Mouse (Mus musculus) heart, embryonic 12.5 days (tissue): ENCODE data around the gene Syt12. TPM values are rescaled to one million over a fixed set of nuclear protein-coding genes. Genes with fewer than 3 reads are reported as not detected.
A peak's percentile ranks its signal among the peaks of the same experiment; 100 is the strongest.

Source experiments
- ATAC-seq: fragments of 200-750 bp; cut with Nextera tagmentation; 2 replicates; pipeline ENCODE4 v1.8.0; 2017; ENCODE audit warnings: moderate TSS enrichment, moderate library complexity; ENCODE audit not compliant: insufficient number of reproducible peaks, low FRiP score
- H3K27ac ChIP-seq: fragments of 300-500 bp; sonication (generic); 2 replicates; pipeline ENCODE4 v1.5.1; 2016; ENCODE audit warnings: mild to moderate bottlenecking, moderate library complexity; ENCODE audit not compliant: poor library complexity, severe bottlenecking
- H3K27me3 ChIP-seq: fragments of 300-500 bp; sonication (generic); replicated peaks from 2 replicates; pipeline ENCODE4 v1.6.1; 2016; ENCODE audit warnings: mild to moderate bottlenecking, moderate library complexity
- H3K36me3 ChIP-seq: fragments of 300-500 bp; sonication (generic); 2 replicates; pipeline ENCODE4 v1.6.1; 2016; ENCODE audit warnings: mild to moderate bottlenecking, moderate library complexity
- H3K4me1 ChIP-seq: fragments of 300-500 bp; sonication (generic); replicated peaks from 2 replicates; pipeline ENCODE4 v1.6.1; 2016; ENCODE audit warnings: mild to moderate bottlenecking
- H3K4me2 ChIP-seq: fragments of 300-500 bp; sonication (generic); 2 replicates; pipeline ENCODE4 v1.6.1; 2016; ENCODE audit warnings: mild to moderate bottlenecking, moderate library complexity
- H3K4me3 ChIP-seq: fragments of 300-500 bp; sonication (generic); 2 replicates; pipeline ENCODE4 v1.5.1; 2016; ENCODE audit warnings: mild to moderate bottlenecking
- H3K9ac ChIP-seq: fragments of 300-500 bp; sonication (generic); 2 replicates; pipeline ENCODE4 v1.6.1; 2016; ENCODE audit warnings: mild to moderate bottlenecking, moderate library complexity
- H3K9me3 ChIP-seq: fragments of 300-500 bp; sonication (generic); replicated peaks from 2 replicates; pipeline ENCODE4 v1.6.1; 2016; ENCODE audit warnings: mild to moderate bottlenecking, moderate library complexity
- WGBS: fragments of 180-500 bp; shearing (Covaris S2); methylation state at CpG from one replicate; pipeline ENCODE4 v1.1.7; 2016; 5-methylcytosine and 5-hydroxymethylcytosine counted together
- polyA plus RNA-seq: library from polyadenylated mRNA; unstranded; fragments of >200 nt; fragmentation: Nextera tagmentation; extraction: Ambion mirVana; gene quantifications from 2 replicates; pipeline ENCODE4 v1.2.1, GENCODE M21; 2016

The Syt12 gene
- polyA plus RNA-seq, 1 experiment from 2014 or later, result 1.3 TPM

DNA sequence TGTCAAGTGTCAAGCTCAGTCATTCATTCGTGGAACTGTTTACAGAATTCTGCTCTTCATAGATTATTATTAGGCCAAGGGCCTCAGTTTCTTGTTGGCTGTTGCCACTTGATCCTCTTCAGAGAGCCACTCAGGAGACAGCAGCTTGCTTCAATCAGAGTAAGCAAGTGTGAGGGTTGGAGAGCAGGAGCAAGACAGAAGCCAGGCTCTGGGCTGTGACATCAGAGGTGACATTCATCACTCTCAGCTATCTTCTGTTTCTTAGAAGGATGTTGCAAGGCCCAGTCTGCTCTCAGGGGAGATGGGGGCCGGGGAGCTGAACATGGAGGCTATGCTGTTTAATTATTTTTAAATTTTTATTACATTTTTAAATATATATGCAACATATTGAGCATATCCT lies 25.5 kb upstream of the Syt12 start:
- WGBS, result 45% methylated on average over 2 of the region's 2 CpGs
- H3K27ac ChIP-seq, result no peak overlapping the region
- no peaks in the 10 kb centered on the region for H3K9me3 ChIP-seq
- no peak for ATAC-seq
- no peaks in the 10 kb centered on the region for H3K27me3 ChIP-seq
- no peak overlapping the region for H3K9ac ChIP-seq
- H3K4me1 ChIP-seq, result peaks cover 10% of the 10 kb centered on the region
- no peak overlapping the region for H3K4me2 ChIP-seq
- H3K4me3 ChIP-seq, result no peak overlapping the region
- no peaks in the 10 kb centered on the region for H3K36me3 ChIP-seq

DNA sequence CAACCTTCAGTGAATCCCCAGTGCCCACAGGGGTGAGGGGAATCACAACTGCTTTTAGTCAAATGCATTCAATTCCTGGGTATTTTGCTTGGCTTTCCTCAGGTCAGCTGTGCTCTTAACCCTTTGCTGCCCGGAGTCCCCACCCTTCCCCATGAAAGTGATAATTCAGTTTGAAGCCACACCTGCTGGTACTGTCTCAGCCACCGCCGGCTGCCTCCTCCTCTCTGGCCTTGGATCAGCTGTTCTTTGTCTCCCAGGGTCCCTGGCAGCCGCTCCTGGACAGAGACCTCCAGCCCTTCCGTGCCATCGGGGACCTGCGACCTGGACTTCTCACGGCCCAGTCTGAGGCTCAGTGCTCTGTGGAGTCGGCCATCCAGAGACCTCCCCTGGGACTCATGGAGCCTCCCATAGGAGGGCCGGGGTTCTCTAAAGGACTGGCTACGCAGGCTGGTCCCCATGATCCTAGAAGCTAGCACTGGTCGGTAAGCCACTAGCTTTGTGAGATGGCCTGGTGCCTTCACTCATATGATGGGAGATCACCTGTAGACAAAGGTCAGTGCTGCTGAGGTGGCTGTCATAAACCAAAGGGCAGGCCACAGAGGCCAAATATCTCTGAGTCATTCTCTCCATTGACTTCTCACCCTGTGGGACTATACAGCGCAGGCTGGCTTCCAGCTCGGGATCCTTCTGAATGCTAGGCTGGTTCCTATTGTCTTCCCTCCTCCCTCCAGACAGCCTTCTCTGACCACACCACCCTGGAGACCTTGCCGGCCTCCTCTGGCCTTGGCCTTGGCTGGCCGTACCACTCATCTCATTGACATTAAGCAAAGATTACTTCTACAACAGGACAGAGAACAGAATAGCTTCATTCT lies 21.1 kb upstream of the Syt12 start, which contains the start of gene 2010003K11Rik:
TSS of gene 2010003K11Rik (minus strand) at position 522 of the 872 bp plus-strand sequence.
- Histone ChIP-seq H3K4me3 (no peak within 1 kb of the TSS), H3K27ac (no peak within 1 kb of the TSS), H3K4me2 (0 out of 2 replicates have a peak within 1 kb of the TSS, but pooled peaks have one; percentile 14), H3K9ac (no peak within 1 kb of the TSS), H3K9me3 (no peaks in the 10 kb centered on the region), H3K27me3 (no peaks in the 10 kb centered on the region), H3K4me1 (peaks cover 13% of the 10 kb centered on the region), H3K36me3 (no peaks in the 10 kb centered on the region)
- ATAC-seq, result no peak
- 60% methylated on average over 16 of the region's 16 CpGs for WGBS

DNA sequence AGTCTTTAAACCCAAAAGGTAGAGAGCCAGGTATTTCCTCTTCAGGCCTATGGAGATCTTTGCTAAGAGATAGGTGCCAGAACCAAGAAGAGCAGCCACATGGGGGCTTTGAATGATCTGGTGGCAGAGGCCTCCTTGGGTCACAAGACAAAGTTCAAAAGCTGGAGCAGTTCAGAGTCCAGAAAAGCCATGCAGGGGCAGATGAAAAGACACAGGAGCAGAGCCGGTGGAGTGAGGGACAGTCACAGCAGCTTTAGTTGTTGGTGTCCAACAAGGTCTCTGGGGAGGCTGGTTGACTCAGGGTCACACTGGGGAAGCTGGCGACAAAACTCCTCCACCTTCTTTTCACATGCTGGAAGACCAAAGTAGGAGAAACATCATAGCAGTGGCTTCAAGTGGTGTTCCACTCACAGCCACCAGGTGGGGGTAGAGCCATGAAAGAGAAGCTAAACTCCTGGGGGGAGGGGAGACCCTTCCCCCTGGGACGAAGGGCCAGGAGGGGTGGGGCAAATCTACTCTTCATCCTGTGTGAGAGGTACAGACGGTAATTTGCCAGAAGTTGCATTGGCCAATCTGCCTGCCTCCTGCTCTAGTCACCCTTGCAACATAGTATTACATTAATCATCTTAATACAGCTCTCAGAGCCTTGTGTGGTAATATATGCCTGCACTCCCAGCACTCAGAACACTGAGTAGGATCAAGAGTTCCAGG lies 20.2 kb upstream of the Syt12 start:
- Histone ChIP-seq H3K27me3 (no peaks in the 10 kb centered on the region), H3K4me1 (peaks cover 9% of the 10 kb centered on the region), H3K9me3 (no peaks in the 10 kb centered on the region), H3K9ac (no peak overlapping the region), H3K4me3 (no peak overlapping the region), H3K36me3 (no peaks in the 10 kb centered on the region), H3K27ac (no peak overlapping the region), H3K4me2 (0 out of 2 replicates have a peak overlapping the region, but pooled peaks have one; percentile 14)
- WGBS, result 3% methylated on average over 4 of the region's 4 CpGs
- no peak for ATAC-seq

DNA sequence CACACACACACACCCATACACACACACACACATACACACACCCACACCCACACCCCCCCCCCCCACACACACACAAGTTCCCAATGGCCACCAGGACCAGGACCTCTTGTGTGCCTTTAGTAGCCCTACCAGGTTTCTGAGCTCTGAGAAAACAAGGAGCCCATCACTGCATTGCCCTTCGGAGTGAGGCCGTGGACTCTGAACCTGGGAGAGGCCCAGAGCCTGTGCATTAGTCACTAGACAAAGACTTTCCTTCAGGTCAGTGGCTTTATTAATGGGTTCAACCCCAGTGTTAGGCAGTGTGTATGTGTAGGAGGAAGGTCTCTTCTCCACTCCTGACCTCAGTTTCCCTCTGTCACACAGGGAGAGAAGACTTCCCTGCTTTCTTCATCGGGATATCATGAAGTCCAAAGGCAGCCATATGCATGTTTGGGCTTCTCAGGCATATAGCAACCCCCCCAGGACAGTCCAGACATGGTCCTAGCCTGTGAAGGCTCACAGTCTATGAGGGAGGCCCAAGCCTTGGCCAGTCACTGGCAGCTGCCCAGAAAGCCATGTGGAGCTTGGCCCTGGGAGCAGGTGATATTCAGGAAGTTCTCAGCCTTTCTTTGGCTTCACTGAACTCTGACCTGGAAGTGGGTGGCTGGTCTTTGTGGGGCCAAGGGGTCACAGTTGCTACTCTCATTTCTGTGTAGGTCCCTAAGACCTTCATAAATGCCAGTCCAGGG lies 19.5 kb upstream of the Syt12 start:
- Histone ChIP-seq H3K4me2 (no peak overlapping the region), H3K9ac (no peak overlapping the region), H3K9me3 (no peaks in the 10 kb centered on the region), H3K27ac (no peak overlapping the region), H3K36me3 (no peaks in the 10 kb centered on the region), H3K4me3 (no peak overlapping the region), H3K4me1 (peaks cover 7% of the 10 kb centered on the region), H3K27me3 (no peaks in the 10 kb centered on the region)
- WGBS, result 91% methylated on average over 3 of the region's 3 CpGs
- no peak for ATAC-seq

DNA sequence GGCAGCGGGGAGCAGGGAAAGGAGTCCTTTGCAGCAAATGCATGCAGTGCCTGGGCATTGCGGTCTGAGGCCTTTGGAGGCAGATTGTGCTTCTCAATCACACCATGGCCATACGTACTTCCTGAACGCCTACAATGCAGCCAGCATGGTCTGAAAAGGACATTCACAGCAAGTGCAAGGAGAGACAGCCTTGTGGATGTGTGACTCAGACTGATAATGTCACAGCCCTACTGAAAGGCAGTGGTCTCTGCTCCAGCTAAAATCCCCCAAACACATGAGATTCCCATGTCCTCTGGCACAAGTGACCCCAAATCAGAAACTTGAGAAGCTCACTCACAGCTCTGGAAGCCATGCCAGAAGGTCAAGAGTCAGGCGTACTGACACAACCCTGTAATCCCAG lies 18.6 kb upstream of the Syt12 start:
- H3K4me1 ChIP-seq, result peaks cover 7% of the 10 kb centered on the region
- no peaks in the 10 kb centered on the region for H3K9me3 ChIP-seq
- H3K4me2 ChIP-seq, result no peak overlapping the region
- no peaks in the 10 kb centered on the region for H3K27me3 ChIP-seq
- no peak overlapping the region for H3K27ac ChIP-seq
- 80% methylated on average over 5 of the region's 5 CpGs for WGBS
- ATAC-seq, result no peak
- no peak overlapping the region for H3K4me3 ChIP-seq
- no peak overlapping the region for H3K9ac ChIP-seq
- H3K36me3 ChIP-seq, result no peaks in the 10 kb centered on the region

DNA sequence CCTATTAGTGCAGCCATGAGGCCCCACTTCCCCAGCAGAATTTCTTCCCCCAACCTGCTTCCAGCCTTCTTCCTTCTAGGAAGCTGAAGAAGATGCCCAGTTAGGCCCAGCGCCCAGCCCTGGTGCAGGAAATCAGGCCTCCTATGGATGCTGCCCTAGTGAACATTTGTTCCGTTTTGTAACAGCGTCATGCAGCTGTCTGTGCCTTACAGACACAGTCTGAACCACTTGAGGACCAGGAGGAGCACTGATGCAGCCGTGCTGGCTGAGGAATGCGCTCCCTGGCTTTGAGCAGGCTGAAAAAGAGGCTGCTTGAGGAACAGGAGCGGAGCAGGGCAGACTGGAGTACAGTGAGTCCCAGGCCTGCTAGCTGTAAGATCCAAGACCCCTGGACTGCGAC lies 17.5 kb upstream of the Syt12 start:
- Histone ChIP-seq H3K27me3 (no peaks in the 10 kb centered on the region), H3K4me3 (no peak overlapping the region), H3K4me1 (peaks cover 7% of the 10 kb centered on the region), H3K4me2 (no peak overlapping the region), H3K9me3 (no peaks in the 10 kb centered on the region), H3K27ac (no peak overlapping the region), H3K36me3 (no peaks in the 10 kb centered on the region), H3K9ac (no peak overlapping the region)
- 65% methylated on average over 7 of the region's 7 CpGs for WGBS
- no peak for ATAC-seq

DNA sequence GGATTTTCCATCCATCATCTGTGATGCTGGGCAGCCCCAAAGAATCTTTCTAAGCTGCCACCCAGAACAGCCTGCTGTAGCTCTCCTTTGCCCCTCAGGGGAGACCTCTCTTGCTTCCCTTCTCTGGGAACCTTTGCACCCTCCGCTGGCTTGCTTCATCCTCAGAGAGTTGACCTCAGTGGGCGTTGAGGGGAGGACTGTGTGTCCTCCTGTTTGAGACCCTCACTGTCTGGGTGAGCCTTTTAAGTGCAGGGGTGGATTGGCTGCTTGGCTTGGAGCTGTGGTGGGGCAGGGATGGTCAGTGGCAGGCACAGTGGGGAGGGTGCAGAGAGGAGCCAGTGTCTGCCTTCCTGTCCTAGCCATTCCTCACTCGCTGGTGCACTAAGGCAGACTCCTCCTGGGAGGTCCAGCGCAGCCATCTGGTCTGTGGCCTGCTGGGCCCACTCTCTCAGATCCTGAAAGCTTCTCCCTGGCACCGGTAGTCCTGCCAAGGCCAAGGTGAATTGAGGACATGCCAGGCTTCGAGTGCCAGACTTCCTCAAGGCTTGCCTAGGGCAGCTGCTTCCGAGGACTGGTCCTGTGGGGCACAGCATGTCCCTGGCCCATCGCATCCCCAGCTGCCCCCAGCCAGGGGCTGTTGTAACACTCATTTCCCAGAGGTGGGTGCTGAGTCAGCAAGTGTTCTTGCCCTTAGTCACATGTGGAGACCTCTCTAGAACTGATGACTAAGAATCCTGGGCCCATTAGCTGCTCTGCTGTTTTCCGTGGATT lies 15.5 kb upstream of the Syt12 start:
- WGBS, result 56% methylated on average over 9 of the region's 9 CpGs
- peaks cover 10% of the 10 kb centered on the region for H3K4me1 ChIP-seq
- H3K36me3 ChIP-seq, result no peaks in the 10 kb centered on the region
- ATAC-seq, result no peak
- H3K27ac ChIP-seq, result no peak overlapping the region
- H3K4me3 ChIP-seq, result no peak overlapping the region
- H3K9me3 ChIP-seq, result no peaks in the 10 kb centered on the region
- H3K4me2 ChIP-seq, result no peak overlapping the region
- H3K9ac ChIP-seq, result no peak overlapping the region
- no peaks in the 10 kb centered on the region for H3K27me3 ChIP-seq

DNA sequence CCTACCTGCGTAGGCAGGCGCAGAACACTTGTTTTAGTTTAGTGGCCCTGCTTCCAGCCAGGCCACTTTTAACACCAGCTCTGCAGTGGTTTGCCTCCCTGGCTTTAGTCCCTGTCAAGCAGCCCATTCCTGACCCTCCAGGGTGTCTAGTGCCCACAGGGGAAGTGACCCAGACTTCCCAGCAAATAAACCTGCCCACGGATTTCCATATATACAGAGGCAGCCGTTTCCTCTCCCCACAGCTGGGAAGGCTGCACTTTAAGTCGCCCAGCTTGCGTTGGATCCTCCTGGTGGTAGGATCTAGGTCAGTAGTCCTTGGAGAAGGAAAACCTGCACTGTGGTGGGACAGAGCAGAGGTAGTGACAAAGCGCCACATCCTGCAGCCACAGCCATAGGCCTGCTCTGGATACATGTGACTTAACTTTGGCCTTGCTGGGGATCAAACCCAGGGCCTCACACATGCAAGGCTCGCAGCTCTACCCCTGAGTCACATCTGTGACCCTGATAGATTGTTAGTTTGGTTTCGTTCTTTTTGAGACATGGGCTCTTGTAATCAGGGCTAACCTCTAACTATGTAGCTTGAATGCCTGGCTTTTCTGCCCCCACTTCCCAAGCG lies 13.9 kb upstream of the Syt12 start:
- H3K27ac ChIP-seq, result no peak overlapping the region
- WGBS, result 66% methylated on average over 10 of the region's 10 CpGs
- ATAC-seq, result no peak; the same call in 1 of the 2 replicates

DNA sequence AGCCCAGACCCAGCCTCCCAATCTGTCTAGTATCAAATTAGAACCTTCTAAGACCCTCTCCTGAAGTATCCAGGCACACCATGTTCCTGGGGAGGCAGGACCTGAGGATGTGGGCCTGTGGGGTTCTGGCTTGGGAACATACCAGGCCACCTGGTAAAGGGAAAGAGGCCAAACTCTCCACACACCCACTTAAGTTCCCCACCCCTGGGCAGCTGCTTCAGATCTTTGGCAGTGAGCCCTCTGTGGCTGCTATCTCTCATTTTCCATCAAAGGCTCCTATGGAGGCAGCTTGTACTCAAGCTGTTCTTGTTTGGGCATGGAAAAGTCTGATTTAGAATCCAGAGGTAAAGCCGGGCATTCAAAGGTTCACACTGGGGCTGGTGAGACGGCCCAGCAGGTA lies 10.6 kb upstream of the Syt12 start:
- H3K4me3 ChIP-seq, result no peak overlapping the region
- no peak overlapping the region for H3K4me2 ChIP-seq
- no peaks in the 10 kb centered on the region for H3K27me3 ChIP-seq
- WGBS, result 39% methylated on average over 2 of the region's 2 CpGs
- no peaks in the 10 kb centered on the region for H3K36me3 ChIP-seq
- no peak overlapping the region for H3K9ac ChIP-seq
- peaks cover 9% of the 10 kb centered on the region for H3K4me1 ChIP-seq
- H3K9me3 ChIP-seq, result no peaks in the 10 kb centered on the region
- no peak for ATAC-seq
- no peak overlapping the region for H3K27ac ChIP-seq

More for the DNA sequence above, 13.9 kb upstream of the Syt12 start:
- no peak overlapping the region for H3K9ac ChIP-seq
- H3K36me3 ChIP-seq, result no peaks in the 10 kb centered on the region
- no peak overlapping the region for H3K4me2 ChIP-seq
- no peak overlapping the region for H3K4me3 ChIP-seq
- H3K27me3 ChIP-seq, result no peaks in the 10 kb centered on the region
- peaks cover 9% of the 10 kb centered on the region for H3K4me1 ChIP-seq
- H3K9me3 ChIP-seq, result no peaks in the 10 kb centered on the region

DNA sequence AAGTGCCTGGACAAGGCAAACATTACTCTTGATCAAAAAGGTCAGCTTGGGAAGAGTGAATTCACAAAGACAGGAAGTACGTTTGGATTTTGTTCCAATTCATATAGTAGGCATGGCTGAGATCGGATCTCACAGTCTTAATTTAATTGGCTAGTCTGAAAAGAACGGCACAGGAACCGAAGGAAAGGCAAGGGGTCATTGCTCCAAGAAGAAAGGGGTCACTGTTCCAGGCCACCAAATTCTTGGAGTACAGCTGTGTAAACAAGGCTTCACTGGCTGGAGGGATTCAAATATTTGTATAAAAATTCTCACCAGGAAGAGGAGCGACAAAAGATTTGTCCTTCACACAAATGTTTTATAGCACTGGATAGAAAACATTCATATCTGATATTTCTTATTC lies 7.8 kb upstream of the Syt12 start:
- no peak for ATAC-seq
- WGBS, result 55% methylated on average over 5 of the region's 5 CpGs
- no peak overlapping the region for H3K9ac ChIP-seq
- H3K9me3 ChIP-seq, result no peaks in the 10 kb centered on the region
- H3K4me1 ChIP-seq, result peaks cover 9% of the 10 kb centered on the region
- no peak overlapping the region for H3K27ac ChIP-seq
- no peaks in the 10 kb centered on the region for H3K36me3 ChIP-seq
- no peak overlapping the region for H3K4me3 ChIP-seq
- no peak overlapping the region for H3K4me2 ChIP-seq
- no peaks in the 10 kb centered on the region; the same call in 1 of the 2 replicates for H3K27me3 ChIP-seq
